Mouse (Mus musculus) gastrocnemius, postnatal 14 days (tissue): ENCODE results near the gene Dtnb. TPM values are rescaled to one million over a fixed set of nuclear protein-coding genes. Genes with fewer than 3 reads are reported as not detected.

Experiments used
- DNase-seq: peaks from one replicate; pipeline ENCODE4 v3.0.0; 2021; ENCODE audit warnings: mixed read lengths
- intact Hi-C: fragments of 180-260 bp; cut with DNase I; formaldehyde crosslinking; loops from one replicate; pipeline ENCODE4 v1.15.1; 2025; ENCODE audit warnings: low total_unique reads
- total RNA-seq, 2 experiments: library from RNA; stranded (reverse); gene quantifications; 2 replicates each; pipeline ENCODE4 v1.2.3; 2021

Dtnb gene
- total RNA-seq, 2 experiments from 2014 or later, result 3.2 to 3.4 TPM

GRCm38 (mm10) chr12:3788421-3789051 is 216.4 kb downstream of the Dtnb start:
- intact Hi-C loops, result loop anchor here (5.0 kb wide), 1 partner anchor 91 kb away; no protein-coding TSS in a partner anchor
- peak; percentile 20 for DNase-seq

- intact Hi-C loops, result loop anchor here (5.0 kb wide), 1 partner anchor 92 kb away; no protein-coding TSS in a partner anchor
- no peak for DNase-seq
Observed at GRCm38 (mm10) chr12:3789626-3790185, 217.5 kb downstream of the Dtnb start.

- intact Hi-C loops, result no loop called here
- DNase-seq, result no peak
Observed at GRCm38 (mm10) chr12:3791257-3791656, 219.1 kb downstream of the Dtnb start.

DNA sequence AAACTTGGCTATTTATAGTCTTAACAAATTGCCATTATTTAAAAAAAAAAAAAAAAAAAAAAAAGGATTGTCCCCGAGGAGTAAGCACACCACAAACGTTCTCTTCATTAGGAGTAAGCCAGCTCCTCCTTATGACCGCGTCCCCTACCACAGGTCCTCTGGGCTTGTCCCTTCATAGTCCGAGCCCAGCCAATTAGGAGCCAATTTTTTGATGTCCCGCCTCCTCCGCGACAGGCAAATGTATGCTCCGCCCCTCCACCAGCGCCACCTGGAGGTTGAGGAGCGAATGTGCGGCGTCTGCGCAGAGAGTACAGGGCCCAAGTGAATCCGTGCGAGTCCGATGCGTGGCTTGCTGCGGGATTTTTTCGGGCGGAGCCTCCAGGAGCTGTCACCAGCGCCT is 219.6 kb downstream of the Dtnb start:
- intact Hi-C loops, result no loop called here
- peak; percentile 94 for DNase-seq

DNA sequence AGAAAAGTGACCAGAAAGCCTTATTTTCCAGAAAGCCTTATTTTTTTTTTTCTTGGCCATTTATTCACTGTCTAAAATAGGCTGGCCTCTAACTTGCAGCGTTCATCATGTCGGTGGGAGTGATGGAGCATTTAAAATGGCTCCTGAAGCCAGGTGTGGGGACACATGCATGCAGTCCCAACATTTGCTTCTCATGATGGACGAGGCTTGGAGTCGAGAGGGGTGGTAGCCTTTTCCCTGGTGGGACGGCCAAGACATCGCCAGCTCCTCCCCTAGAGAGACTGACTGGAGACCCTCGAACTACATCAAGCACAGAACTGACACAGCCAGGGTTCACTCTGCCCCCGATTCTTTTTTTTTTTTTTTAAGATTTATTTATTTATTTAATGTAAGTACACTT is 220.1 kb downstream of the Dtnb start:
- intact Hi-C loops, result no loop called here
- DNase-seq, result no peak

DNA sequence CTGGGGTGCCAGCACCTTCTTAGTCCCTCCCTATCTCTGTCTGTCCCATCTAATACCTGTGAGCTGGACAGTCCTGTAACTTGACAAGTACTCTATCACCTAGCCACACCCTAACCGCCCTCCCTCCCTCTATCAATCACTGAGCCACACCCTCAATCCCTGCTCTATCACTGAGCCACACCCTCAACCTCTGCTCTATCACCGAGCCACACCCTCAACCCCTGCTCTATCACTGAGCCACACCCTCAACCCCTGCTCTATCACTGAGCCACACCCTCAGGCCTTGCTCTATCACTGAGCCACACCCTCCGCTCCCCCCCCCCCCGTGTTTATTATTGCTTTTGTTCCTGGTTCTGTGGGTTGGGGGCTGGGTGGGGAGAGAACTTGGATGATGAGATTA is 223.4 kb downstream of the Dtnb start:
- no peak for DNase-seq
- intact Hi-C loops, result no loop called here

DNA sequence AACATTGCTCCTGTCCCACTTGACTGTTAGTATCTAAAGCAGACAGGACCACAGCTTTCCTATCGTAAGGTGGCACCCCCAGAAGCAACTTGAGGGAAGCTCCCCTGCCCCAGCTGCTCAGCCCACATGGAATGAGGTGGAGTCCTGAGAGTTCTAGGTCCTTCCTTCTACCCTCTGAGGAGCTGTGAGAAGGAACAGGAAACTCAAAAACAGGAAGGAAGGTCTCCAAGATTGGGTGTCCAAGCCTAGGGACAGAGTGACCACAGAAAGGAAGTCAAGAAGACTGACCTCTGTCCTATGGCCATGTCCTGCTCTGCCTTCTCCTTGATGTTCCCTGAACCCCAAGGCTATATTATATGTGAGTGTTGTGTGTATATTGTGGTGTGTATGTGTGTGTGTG is 227.4 kb downstream of the Dtnb start:
- intact Hi-C loops, result no loop called here
- no peak for DNase-seq

GRCm38 (mm10) chr12:3805852-3806251 is 233.7 kb downstream of the Dtnb start, which contains the start of gene Dnmt3a:
Dnmt3a (plus strand) TSS chr12:3806007.
- DNase-seq, result no peak
- intact Hi-C loops, result no loop called here

DNA sequence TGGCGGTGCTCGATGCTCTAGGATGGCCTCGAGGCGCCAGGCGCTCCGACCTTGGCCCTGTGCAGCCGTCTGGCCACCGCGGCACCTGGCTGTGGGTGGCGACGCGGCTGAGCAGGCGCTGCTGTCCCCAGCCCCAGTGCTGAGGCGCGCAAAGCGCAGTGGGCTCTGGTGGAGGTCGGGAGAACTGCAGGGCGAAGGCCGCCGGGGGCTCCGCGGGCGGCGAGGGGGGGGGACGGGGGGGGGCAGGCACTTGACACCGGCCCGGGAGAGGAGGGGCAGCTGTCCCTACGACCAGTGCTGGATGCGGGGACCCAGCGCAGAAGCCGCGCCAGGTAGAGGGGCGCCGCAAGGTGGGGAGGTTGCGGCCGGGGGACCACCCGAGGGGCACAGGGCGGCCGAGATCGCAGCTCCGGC is 234.1 kb downstream of the Dtnb start:
- DNase-seq, result peak; percentile 92
- intact Hi-C loops, result no loop called here

DNA sequence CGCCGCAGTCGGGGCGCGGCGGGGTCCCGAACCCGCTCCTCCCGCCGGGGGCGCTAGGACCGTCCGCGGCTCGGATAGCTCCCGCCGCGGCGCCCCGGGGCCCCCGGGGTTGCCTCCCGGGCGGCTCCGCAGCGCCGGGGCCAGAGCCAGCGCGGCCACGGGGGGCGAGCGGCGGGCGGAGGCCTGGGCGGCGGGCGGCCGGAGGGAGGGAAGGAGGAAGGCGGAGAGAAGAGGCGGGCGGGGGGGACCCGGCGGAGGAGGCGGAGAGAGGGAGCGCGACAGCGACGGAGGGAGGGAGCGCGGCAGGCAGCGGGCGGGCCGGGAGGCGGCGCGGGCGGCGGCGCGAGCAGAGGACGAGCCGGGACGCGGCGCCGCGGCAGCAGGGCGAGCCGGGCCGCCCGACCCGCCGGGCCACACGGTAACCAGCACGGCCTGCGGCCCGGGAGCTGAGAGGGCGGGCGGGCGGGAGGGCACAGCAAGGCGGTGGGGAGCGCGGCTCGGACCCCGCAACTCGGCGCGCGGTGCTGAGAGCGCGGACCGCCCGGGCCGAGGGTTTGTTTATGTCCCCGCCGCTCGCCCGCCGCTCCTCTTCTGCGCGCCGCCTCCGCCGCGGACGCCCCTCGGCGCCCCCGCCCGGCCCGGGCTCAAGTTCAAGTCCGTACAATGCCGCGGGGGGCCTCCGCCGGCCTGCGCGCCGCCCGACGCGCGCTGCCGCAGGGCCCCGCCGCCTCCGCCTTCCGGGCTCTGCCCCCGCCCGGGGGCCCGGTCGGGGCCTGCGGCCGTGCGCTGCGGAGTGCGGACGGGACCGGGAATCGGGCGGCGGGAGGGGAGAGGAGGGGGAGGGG is 234.7 kb downstream of the Dtnb start:
- DNase-seq, result peak; percentile 87
- intact Hi-C loops, result no loop called here

GRCm38 (mm10) chr12:3807548-3808395 is 235.6 kb downstream of the Dtnb start:
- intact Hi-C loops, result no loop called here
- peak; percentile 81 for DNase-seq

GRCm38 (mm10) chr12:3808396-3808981 is 236.3 kb downstream of the Dtnb start:
- peak; percentile 77 for DNase-seq
- intact Hi-C loops, result no loop called here

DNA sequence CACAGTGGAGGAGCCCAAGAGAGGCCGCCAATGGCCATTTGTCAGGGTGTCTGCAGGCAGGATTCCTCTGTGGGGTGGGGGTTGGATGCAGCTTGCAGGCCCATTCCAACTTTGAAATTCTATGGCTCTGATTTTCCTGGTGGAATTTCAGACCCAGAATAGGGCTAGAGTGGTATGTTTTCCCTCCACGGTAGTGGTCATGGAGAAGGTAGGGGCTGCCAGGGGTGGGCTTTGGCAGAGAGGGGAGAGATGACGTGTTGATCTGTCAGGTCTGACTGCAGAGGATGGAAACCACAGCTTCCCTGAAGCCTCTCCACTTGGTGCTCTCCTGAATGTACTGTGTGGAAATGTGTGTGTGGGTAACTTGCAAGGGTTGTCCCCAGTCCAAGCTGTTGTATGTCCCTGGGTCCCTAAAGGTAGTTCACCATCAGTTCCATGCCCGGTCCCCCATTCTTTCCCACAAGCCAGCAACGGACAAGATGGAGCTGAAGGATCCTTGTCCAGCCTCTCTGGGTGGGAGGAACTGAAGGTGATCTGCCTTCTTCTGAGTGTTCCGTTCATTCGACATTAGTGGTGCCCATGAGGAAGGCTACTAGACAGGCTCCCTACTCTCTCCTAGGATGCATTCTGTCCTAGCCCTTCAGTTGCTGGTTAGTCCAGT is 237.5 kb downstream of the Dtnb start:
- intact Hi-C loops, result no loop called here
- no peak for DNase-seq

GRCm38 (mm10) chr12:3810455-3810854 is 238.3 kb downstream of the Dtnb start:
- DNase-seq, result no peak
- intact Hi-C loops, result no loop called here

- DNase-seq, result no peak
- intact Hi-C loops, result no loop called here
Observed at GRCm38 (mm10) chr12:3811596-3811995, 239.4 kb downstream of the Dtnb start.

GRCm38 (mm10) chr12:3812251-3812650 is 240.1 kb downstream of the Dtnb start:
- no peak for DNase-seq
- intact Hi-C loops, result no loop called here

GRCm38 (mm10) chr12:3813138-3813537 is 241.0 kb downstream of the Dtnb start:
- intact Hi-C loops, result no loop called here
- peak; percentile 33 for DNase-seq

DNA sequence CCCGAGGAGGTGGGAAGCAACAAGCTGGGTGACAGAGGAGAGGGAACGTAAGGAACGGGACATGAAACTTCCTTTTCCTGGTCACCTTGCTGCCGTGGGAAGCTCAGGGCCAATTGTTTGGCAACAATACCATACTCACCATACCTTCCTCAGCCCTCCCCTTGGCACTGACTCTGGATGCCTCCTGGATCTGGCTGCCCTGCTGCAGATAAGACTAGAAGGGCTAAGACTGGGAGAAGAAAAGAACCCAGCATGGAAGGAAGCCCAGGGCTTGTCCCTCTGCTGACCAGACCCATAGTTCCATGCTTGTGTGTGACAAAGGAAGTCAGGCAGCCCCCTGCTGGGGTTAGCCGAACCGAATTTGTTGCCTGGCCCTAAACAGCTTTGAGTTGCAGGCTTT is 243.2 kb downstream of the Dtnb start:
- intact Hi-C loops, result no loop called here

GRCm38 (mm10) chr12:3817033-3817432 is 244.9 kb downstream of the Dtnb start:
- intact Hi-C loops, result no loop called here
- DNase-seq, result no peak

More for the DNA sequence above, 243.2 kb downstream of the Dtnb start:
- DNase-seq, result no peak
